Mouse (Mus musculus) ES-CJ7 (cell line): Measurements from ENCODE around the gene Nkain2.

Source experiments
- DNase-seq: peaks from one replicate; pipeline ENCODE4 v3.0.0; 2011; ENCODE audit warnings: low read depth, low spot score

Nkain2 gene

GRCm38 (mm10) chr10:32576559-32577275, 313.5 kb downstream of the Nkain2 start:
- DNase-seq, result no peak

GRCm38 (mm10) chr10:32557673-32558072, 332.6 kb downstream of the Nkain2 start:
- no peak for DNase-seq

- DNase-seq, result no peak
These were observed 354.2 kb downstream of the Nkain2 start for GRCm38 (mm10) chr10:32536057-32536456.

GRCm38 (mm10) chr10:32510821-32511220, 379.4 kb downstream of the Nkain2 start:
- DNase-seq, result no peak

GRCm38 (mm10) chr10:32494591-32495182, 395.6 kb downstream of the Nkain2 start:
- DNase-seq, result no peak

GRCm38 (mm10) chr10:32493600-32493999, 396.7 kb downstream of the Nkain2 start:
- no peak for DNase-seq

GRCm38 (mm10) chr10:32462726-32463125, 427.5 kb downstream of the Nkain2 start:
- DNase-seq, result no peak

- no peak for DNase-seq
These were observed 450.2 kb downstream of the Nkain2 start for GRCm38 (mm10) chr10:32439932-32440519.

GRCm38 (mm10) chr10:32414228-32414627, 476.0 kb downstream of the Nkain2 start:
- DNase-seq, result no peak

- no peak for DNase-seq
These were observed 478.9 kb downstream of the Nkain2 start for GRCm38 (mm10) chr10:32411331-32411730.

- no peak for DNase-seq
These were observed 489.3 kb downstream of the Nkain2 start for GRCm38 (mm10) chr10:32400961-32401360.

- DNase-seq, result no peak
These were observed 496.3 kb downstream of the Nkain2 start for GRCm38 (mm10) chr10:32393859-32394521.

GRCm38 (mm10) chr10:32393326-32393725, 496.9 kb downstream of the Nkain2 start:
- DNase-seq, result no peak

- no peak for DNase-seq
These were observed 577.5 kb downstream of the Nkain2 start for GRCm38 (mm10) chr10:32312754-32313153.

- DNase-seq, result no peak
These were observed 589.2 kb downstream of the Nkain2 start for GRCm38 (mm10) chr10:32301024-32301597.

- DNase-seq, result no peak
These were observed 599.8 kb downstream of the Nkain2 start for GRCm38 (mm10) chr10:32290487-32290886.

- DNase-seq, result no peak
These were observed 606.6 kb downstream of the Nkain2 start for GRCm38 (mm10) chr10:32283690-32284089.

- no peak for DNase-seq
These were observed 646.9 kb downstream of the Nkain2 start for GRCm38 (mm10) chr10:32243266-32243882.

GRCm38 (mm10) chr10:32241168-32241567, 649.1 kb downstream of the Nkain2 start:
- DNase-seq, result no peak

GRCm38 (mm10) chr10:32182951-32183350, 707.3 kb downstream of the Nkain2 start:
- no peak for DNase-seq

- DNase-seq, result peak; percentile 53
These were observed 798.9 kb downstream of the Nkain2 start for GRCm38 (mm10) chr10:32091354-32091753.

GRCm38 (mm10) chr10:32060396-32060795, 829.9 kb downstream of the Nkain2 start:
- no peak for DNase-seq
